Mouse (Mus musculus): ENCODE results near the gene Tnpo2. TPM values are rescaled to one million over a fixed set of nuclear protein-coding genes. Genes with fewer than 3 reads are reported as not detected.

Tnpo2 gene
- total RNA-seq, 2 experiments from 2014 or later, result 24.1 to 31.2 TPM

Small RNA genes lying within 50 kb of the gene (microRNA-seq; reads per million reads assigned to microRNA genes)
- gene Mir7070, result 0.76 to 1.1 reads per million in 2 experiments

Other genes with a start within 250 kb of the Tnpo2 start
- 100 to 1,000 TPM; 250 to 260 TPM for gene Nfix, start 236.6 kb upstream of the Tnpo2 start, total RNA-seq (2021)
- 10 to 100 TPM; 10.0 to 13.2 TPM for gene Dand5, start 214.1 kb upstream of the Tnpo2 start, total RNA-seq (2021)
- 10 to 100 TPM; 31.5 to 35.7 TPM for gene Gadd45gip1, start 205.4 kb upstream of the Tnpo2 start, total RNA-seq (2021)
- gene Rad23a, start 196.2 kb upstream of the Tnpo2 start, total RNA-seq (2021), result 10 to 100 TPM; 88.5 to 96.7 TPM
- 100 to 1,000 TPM; 297 to 306 TPM for gene Calr, start 190.0 kb upstream of the Tnpo2 start, total RNA-seq (2021)
- gene Farsa, start 179.9 kb upstream of the Tnpo2 start, total RNA-seq (2021), result 10 to 100 TPM; 22.6 to 22.9 TPM
- gene Syce2, start 164.8 kb upstream of the Tnpo2 start, total RNA-seq (2021), result 1 to 10 TPM; 4.4 to 4.9 TPM
- 10 to 100 TPM; 79.9 to 84.2 TPM for gene Gcdh, start 143.0 kb upstream of the Tnpo2 start, total RNA-seq (2021)
- gene Klf1, start 135.0 kb upstream of the Tnpo2 start, total RNA-seq (2021), result not detected
- 10 to 100 TPM in 1 of 2 experiments, 1 to 10 TPM in 1; 9.5 to 11.0 TPM for gene Dnase2a, start 128.4 kb upstream of the Tnpo2 start, total RNA-seq (2021)
- under 1 TPM; 0.10 TPM for gene Mast1, start 99.6 kb upstream of the Tnpo2 start, total RNA-seq (2021)
- gene Rtbdn, start 89.9 kb upstream of the Tnpo2 start, total RNA-seq (2021), result not detected
- gene Gm49661, start 67.5 kb upstream of the Tnpo2 start, total RNA-seq (2021), result 1 to 10 TPM in 1 of 2 experiments, not detected in 1; 2.3 TPM
- 100 to 1,000 TPM; 648 to 740 TPM for gene Prdx2, start 67.3 kb upstream of the Tnpo2 start, total RNA-seq (2021)
- gene Rnaseh2a, start 67.1 kb upstream of the Tnpo2 start, total RNA-seq (2021), result 10 to 100 TPM; 45.6 to 48.4 TPM
- 10 to 100 TPM; 11.0 to 13.9 TPM for gene Junb, start 58.2 kb upstream of the Tnpo2 start, total RNA-seq (2021)
- gene Hook2, start 46.3 kb upstream of the Tnpo2 start, total RNA-seq (2021), result 1 to 10 TPM; 2.7 TPM
- gene Best2, start 22.4 kb upstream of the Tnpo2 start, total RNA-seq (2021), result not detected
- gene Asna1, start 11.6 kb upstream of the Tnpo2 start, total RNA-seq (2021), result 10 to 100 TPM; 64.7 to 67.3 TPM
- 10 to 100 TPM; 84.5 to 87.7 TPM for gene Trir, start 10.1 kb upstream of the Tnpo2 start, total RNA-seq (2021)
- gene Fbxw9, start 23.1 kb downstream of the Tnpo2 start, total RNA-seq (2021), result 1 to 10 TPM; 2.7 to 3.2 TPM
- gene Gm5741, start 31.1 kb downstream of the Tnpo2 start, total RNA-seq (2021), result not detected
- gene Dhps, start 34.8 kb downstream of the Tnpo2 start, total RNA-seq (2021), result 10 to 100 TPM; 36.5 to 36.6 TPM
- 10 to 100 TPM; 42.1 to 47.3 TPM for gene Wdr83os, start 43.8 kb downstream of the Tnpo2 start, total RNA-seq (2021)
- 10 to 100 TPM; 28.7 to 34.6 TPM for gene Wdr83, start 44.4 kb downstream of the Tnpo2 start, total RNA-seq (2021)
- gene Man2b1, start 46.4 kb downstream of the Tnpo2 start, total RNA-seq (2021), result 10 to 100 TPM; 27.6 to 27.7 TPM
- gene Zfp791, start 86.2 kb downstream of the Tnpo2 start, total RNA-seq (2021), result 1 to 10 TPM; 1.7 to 2.4 TPM
- not detected for gene Cks1brt, start 115.0 kb downstream of the Tnpo2 start, total RNA-seq (2021)
- not detected for gene Olfr371, start 189.1 kb downstream of the Tnpo2 start, total RNA-seq (2021)